Mouse (Mus musculus) frontal cortex, adult 2 months (tissue): ENCODE measurements at regions not wholly inside any gene's neighbourhood (a gene's known extent, or its start where the extent isn't known, plus 50 kb on each side); places are given as distances from the start of the nearest gene placed in this dataset.

Experiments used
- DNase-seq, 2 experiments: peaks; one replicate each; pipeline ENCODE4 v3.0.0; 2022; ENCODE audit warnings: low spot score in 1 of 2; ENCODE audit errors: extremely low spot score in 1 of 2

GRCm38 (mm10) chr10:92097081-92097480 is 625.1 kb downstream of the Nedd1 start:
- DNase-seq = no peak

GRCm38 (mm10) chr10:92091480-92092395 is 630.5 kb downstream of the Nedd1 start:
- no peak for DNase-seq

GRCm38 (mm10) chr10:92082111-92082510 is 640.1 kb downstream of the Nedd1 start:
- DNase-seq = no peak

- no peak for DNase-seq
Measured at GRCm38 (mm10) chr10:92081199-92081598, 641.0 kb downstream of the Nedd1 start.

- DNase-seq = no peak
Measured at GRCm38 (mm10) chr10:92079421-92079820, 642.8 kb downstream of the Nedd1 start.

GRCm38 (mm10) chr10:92077291-92077690 is 644.9 kb downstream of the Nedd1 start:
- DNase-seq = no peak

- DNase-seq = no peak
Measured at GRCm38 (mm10) chr10:92076754-92077153, 645.5 kb downstream of the Nedd1 start.

- DNase-seq = no peak
Measured at GRCm38 (mm10) chr10:92075469-92075868, 646.8 kb downstream of the Nedd1 start.

- DNase-seq = no peak
Measured at GRCm38 (mm10) chr10:92074698-92075394, 647.4 kb downstream of the Nedd1 start.

- DNase-seq = no peak
Measured at GRCm38 (mm10) chr10:92073873-92074390, 648.3 kb downstream of the Nedd1 start.

- DNase-seq = no peak
Measured at GRCm38 (mm10) chr10:92044783-92045182, 677.4 kb downstream of the Nedd1 start.

GRCm38 (mm10) chr10:92036176-92036575 is 686.0 kb downstream of the Nedd1 start:
- peak; percentile 27 to 32 for DNase-seq

GRCm38 (mm10) chr10:92030221-92030620 is 692.0 kb downstream of the Nedd1 start:
- no peak for DNase-seq

- DNase-seq = no peak
Measured at GRCm38 (mm10) chr10:92024203-92024602, 698.0 kb downstream of the Nedd1 start.

GRCm38 (mm10) chr10:92021036-92021435 is 701.2 kb downstream of the Nedd1 start:
- DNase-seq = no peak

GRCm38 (mm10) chr10:92009551-92009950 is 712.7 kb downstream of the Nedd1 start:
- no peak for DNase-seq

GRCm38 (mm10) chr10:92007891-92008290 is 714.3 kb downstream of the Nedd1 start:
- no peak for DNase-seq

GRCm38 (mm10) chr10:92006467-92006866 is 715.8 kb downstream of the Nedd1 start:
- no peak for DNase-seq

- no peak for DNase-seq
Measured at GRCm38 (mm10) chr10:91991040-91991439, 731.2 kb downstream of the Nedd1 start.

- DNase-seq = no peak
Measured at GRCm38 (mm10) chr10:91988364-91988763, 733.9 kb downstream of the Nedd1 start.

- DNase-seq = no peak
Measured at GRCm38 (mm10) chr10:91979841-91980240, 742.4 kb downstream of the Nedd1 start.
